Mouse (Mus musculus) brown adipose tissue, adult 24 weeks (tissue): ENCODE results near the gene Ttll9. TPM values are rescaled to one million over a fixed set of nuclear protein-coding genes. Genes with fewer than 3 reads are reported as not detected.

Experiments
- H3K27ac ChIP-seq: fragments of 200-500 bp; replicated peaks from 2 replicates; pipeline ENCODE4 v1.5.1; 2012; ENCODE audit warnings: low read depth, mild to moderate bottlenecking, low read length
- H3K4me1 ChIP-seq: fragments of 200-500 bp; 2 replicates; pipeline ENCODE4 v1.6.1; 2012; ENCODE audit warnings: low read length, mixed read lengths; ENCODE audit not compliant: control insufficient read depth, insufficient read depth, insufficient read length
- H3K4me3 ChIP-seq: fragments of 200-500 bp; 2 replicates; pipeline ENCODE4 v1.5.1; 2012; ENCODE audit warnings: low read depth, mild to moderate bottlenecking, low read length, moderate library complexity; ENCODE audit not compliant: insufficient read depth
- polyA plus RNA-seq: library from polyadenylated mRNA; stranded (reverse); fragments of >200 nt; gene quantifications from 2 replicates; pipeline ENCODE4 v1.2.4, GENCODE M21; 2012; ENCODE audit not compliant: missing spikeins, insufficient read depth, insufficient read length

Gene Ttll9
- polyA plus RNA-seq, 1 experiment, result not detected

DNA sequence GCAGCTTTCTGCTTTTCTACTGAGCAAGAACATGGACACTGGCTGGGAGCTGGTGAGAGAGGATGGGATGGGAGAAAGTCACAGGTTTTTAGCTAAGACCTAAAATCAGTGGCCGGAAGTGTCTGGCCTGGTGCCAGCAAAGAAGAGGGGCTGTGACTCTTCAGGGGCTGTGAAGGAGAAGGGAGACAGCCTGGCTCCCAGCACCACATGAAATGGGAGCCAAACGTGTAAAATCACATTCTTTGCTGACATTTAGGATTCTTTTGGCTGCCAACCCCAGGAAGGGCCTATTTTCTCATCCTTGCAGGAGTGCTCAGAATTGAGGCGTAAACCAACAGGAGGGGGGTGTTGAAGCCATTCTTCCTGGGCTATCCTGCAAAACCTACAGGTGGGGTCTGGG lies 81.6 kb downstream of the Ttll9 start:
- H3K27ac ChIP-seq, result no peak overlapping the region
- H3K4me3 ChIP-seq, result no peak overlapping the region
- no peaks in the 10 kb centered on the region for H3K4me1 ChIP-seq

DNA sequence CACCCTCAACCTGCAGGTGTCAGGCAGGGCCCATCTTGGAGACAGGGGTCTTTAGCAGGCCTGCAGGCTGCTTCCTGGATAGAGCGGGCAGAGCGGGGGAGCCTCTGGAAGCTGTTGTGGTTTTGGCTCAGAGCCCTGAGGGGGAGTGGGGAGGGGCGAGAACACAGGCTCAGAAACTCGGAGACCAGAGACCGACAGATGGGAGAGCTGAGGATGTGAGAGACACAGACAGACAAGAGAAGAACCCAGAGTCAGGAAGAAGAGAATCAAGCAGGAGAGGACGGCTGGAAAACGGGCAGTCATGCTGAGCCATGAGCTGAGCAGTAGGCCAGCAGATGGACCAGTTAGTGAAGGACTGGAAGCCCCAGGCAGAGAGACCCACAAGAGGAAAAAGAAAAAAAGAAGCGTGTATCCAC lies 83.6 kb downstream of the Ttll9 start:
- Histone ChIP-seq H3K27ac (no peak overlapping the region), H3K4me3 (no peak overlapping the region), H3K4me1 (no peaks in the 10 kb centered on the region)

DNA sequence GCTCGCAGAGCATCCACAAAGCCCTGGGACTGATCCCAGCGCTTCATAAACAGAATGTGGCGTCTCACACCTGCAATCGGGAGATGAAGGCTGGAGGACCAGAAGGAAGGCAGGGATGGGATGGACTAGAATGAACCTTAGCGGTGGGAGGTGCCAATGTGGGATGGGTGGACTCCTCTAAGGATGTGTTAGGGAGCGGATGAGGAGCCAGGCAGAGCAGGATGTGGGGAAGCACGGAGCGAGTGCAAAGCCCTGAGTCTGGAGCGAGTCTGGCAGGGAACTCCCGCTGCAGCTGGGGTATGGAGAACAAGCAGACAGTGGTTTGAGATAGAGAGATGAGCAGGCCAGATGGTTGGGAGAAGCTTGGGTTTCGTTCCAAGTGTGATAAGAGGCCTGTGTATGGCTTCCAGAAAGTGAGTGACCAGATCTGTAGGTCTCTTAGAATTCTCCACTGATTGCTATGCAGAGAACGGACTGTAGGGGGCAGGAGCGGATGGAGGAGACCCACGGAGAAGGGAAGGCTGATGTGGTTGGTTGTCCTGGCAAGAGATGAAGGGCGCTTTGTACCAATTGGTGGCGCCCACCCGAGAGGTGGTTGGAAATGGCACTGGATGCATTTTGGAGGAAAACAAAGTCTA lies 85.7 kb downstream of the Ttll9 start:
- Histone ChIP-seq H3K27ac (no peak overlapping the region), H3K4me3 (no peak overlapping the region), H3K4me1 (no peaks in the 10 kb centered on the region)

DNA sequence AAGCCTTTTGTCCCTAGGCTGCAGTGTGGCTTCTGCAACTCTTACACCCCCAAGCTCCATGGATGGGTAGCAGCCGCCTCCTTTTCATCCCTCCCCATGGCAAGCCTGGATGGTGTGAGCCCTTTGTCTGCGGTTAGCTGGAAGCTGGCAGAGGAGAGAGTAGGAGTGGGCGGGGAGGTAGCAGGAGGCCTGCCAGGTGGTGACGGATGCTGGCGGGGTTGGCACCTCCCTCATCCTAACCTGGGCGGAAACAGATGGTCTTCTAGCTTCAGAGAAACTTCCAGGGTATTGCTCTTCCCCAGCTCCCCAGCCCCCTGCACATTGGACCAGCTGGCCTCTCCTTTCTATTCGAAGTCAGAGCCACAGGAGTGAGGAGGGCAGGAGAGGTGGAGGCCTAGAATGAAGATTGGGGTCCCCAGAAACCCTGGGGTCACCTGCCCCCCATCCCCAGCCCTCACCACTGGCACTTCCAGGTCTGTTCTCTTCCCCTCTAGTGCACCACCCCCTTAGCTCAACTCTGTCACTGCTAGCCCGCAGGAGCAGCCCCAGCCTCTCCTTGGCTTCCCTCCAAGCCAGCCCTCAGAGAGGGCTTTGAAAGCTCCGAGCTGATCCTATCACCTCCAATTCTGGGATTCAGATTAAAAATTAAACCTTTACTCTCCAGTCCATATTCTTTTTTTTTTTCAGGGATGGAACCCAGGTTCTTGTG lies 87.2 kb downstream of the Ttll9 start:
- Histone ChIP-seq H3K4me1 (no peaks in the 10 kb centered on the region), H3K4me3 (no peak overlapping the region), H3K27ac (no peak overlapping the region)

DNA sequence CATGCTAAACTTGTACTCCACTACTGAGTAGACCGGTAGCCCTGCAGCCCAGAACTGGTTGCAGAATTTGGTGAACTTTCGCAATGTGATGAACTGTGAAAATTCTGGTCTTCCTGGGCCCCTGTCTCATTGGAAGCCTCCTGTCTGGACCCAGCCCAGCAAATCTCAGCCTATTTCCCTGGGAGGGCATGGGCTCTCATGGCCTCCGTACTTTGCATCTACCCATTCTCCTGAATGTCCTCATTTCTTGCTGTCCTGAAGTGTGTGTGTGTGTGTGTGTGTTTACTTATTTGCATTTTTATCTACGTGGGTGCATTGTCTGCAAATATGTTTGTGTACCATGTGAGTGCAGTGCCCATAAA lies 87.7 kb downstream of the Ttll9 start:
- Histone ChIP-seq H3K4me1 (no peaks in the 10 kb centered on the region), H3K27ac (no peak overlapping the region), H3K4me3 (no peak overlapping the region)

DNA sequence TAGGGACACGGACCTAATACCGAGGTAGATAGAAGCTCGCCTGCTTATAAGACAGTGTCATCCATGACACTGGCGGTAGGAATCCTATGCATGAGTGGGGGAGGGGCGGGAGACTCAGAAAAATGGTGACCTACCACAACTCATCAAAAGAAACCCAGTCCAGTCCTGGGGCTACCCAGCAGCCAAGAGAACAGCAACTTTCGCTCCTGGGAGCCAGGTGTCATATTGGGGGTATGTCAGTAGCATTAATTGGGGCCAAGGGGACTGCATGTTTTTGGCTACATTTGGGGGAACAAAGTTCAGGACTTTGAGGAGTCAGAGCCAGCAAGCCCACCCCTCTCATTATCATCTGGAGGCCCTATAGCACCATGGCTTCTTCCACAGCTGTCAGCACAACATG lies 88.8 kb downstream of the Ttll9 start:
- Histone ChIP-seq H3K4me3 (no peak overlapping the region), H3K27ac (no peak overlapping the region), H3K4me1 (no peaks in the 10 kb centered on the region)

DNA sequence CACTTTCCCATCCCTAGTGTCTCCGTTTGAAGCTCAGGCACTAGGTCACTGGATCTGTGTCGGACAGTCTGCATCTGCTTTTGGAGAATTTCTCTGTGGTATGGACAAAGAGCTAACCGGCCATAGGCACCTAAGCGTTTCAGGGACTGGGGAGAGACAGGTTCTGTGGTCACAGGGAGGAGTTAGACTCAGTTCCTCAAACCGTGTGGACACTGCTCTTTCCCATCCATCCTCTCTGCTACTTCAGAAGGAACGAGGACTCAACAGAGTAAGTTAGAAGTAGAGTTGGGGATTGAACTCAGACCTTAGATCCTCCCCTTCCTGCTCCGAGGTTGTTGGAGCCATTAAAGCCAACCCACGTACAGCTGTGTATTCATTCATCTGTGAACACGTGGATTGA lies 89.3 kb downstream of the Ttll9 start:
- Histone ChIP-seq H3K4me3 (no peak overlapping the region), H3K4me1 (no peaks in the 10 kb centered on the region), H3K27ac (no peak overlapping the region)

DNA sequence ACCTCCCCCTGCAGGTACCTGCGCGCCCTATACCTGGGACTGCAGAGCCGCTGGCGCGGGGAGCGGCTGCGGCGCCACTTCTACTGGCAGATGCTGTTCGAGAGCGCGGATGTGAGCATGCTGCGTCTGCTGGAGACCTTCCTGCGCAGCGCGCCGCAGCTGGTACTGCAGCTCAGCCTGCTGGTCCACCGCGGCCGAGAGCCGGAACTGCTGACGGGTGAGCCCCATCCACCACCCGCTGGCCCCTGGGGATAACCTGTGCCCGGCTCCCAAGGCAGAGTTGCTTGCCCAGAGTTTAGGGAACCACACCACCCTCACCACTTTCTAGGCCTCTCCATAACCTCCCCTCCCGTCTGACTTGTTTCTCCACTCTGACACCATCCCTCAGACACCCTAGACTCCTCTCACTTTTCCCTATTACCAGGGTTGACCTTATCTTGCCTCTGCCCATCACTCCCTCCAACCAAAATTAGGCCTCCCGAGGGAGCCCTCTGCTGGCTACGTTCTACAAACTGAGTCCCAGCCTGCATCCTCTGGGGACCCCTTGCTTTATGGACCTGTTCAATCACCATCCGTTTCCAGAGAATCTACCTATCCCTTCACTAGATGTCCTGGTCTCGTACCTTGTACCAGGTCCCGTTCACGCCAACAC lies 90.5 kb downstream of the Ttll9 start:
- no peaks in the 10 kb centered on the region for H3K4me1 ChIP-seq
- H3K27ac ChIP-seq, result no peak overlapping the region
- H3K4me3 ChIP-seq, result no peak overlapping the region

DNA sequence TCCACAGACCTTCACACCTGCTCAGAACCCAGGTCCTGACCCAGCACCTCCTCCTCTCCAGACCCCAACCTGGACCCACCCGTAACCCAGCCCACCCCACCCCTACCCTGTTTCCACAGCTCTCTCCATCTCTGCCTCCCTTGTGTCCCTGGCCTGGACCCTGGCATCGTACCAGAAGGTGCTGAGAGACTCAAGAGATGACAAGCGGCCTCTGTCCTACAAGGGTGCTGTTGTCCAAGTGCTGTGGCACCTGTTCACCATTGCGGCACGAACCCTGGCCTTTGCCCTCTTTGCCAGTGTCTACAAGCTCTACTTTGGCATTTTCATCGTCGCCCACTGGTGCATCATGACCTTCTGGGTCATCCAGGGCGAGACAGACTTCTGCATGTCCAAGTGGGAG lies 91.6 kb downstream of the Ttll9 start:
- Histone ChIP-seq H3K27ac (no peak overlapping the region), H3K4me1 (no peaks in the 10 kb centered on the region), H3K4me3 (no peak overlapping the region)

DNA sequence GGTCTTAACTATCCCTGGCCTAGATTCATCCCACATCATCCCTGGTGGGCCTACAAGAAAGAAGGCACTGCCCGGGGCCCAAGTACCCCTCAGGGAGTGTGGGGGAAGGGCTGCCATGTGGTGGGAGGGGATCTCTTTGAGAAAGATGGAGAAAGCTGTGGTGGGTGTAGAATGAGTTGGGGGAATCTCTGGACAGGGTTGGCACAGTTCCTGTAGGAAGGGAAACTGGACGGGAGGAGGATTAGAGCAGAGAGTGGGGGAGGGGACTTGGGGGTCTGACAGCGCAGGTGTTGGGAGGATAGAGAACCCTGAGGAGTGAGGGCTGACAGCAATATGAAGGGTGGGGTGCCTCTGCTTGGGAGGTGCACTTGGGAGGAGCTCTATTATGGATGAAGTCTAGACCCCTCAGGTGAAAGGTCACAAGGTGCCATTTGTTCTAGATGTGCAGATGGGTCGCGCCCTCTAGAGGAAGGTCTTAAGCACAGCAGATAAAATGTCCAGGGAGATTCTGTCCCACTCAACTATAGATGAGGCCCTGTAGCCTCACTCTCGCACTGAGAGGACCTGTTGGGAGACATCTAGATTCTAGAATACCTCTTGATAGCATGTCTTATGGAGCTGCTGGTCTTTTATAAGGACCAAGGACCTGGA lies 93.1 kb downstream of the Ttll9 start:
- H3K4me1 ChIP-seq, result no peaks in the 10 kb centered on the region
- no peak overlapping the region for H3K27ac ChIP-seq
- H3K4me3 ChIP-seq, result no peak overlapping the region

Other genes starting within 250 kb of the Ttll9 start
- gene Id1, start 226.2 kb upstream of the Ttll9 start, polyA plus RNA-seq, result 48.0 and 59.8 TPM in 2 replicates
- gene Cox4i2, start 208.3 kb upstream of the Ttll9 start, polyA plus RNA-seq, result 6.3 and 8.7 TPM in 2 replicates
- 22.5 and 23.5 TPM in 2 replicates for gene Bcl2l1, start 130.8 kb upstream of the Ttll9 start, polyA plus RNA-seq
- not detected in 2 replicates for gene Tpx2, start 114.5 kb upstream of the Ttll9 start, polyA plus RNA-seq
- 4.3 and 6.2 TPM in 2 replicates for gene Mylk2, start 51.1 kb upstream of the Ttll9 start, polyA plus RNA-seq
- gene Foxs1, start 29.3 kb upstream of the Ttll9 start, polyA plus RNA-seq, result 1.1 and 2.6 TPM in 2 replicates
- not detected in 2 replicates for gene Dusp15, start 10.8 kb upstream of the Ttll9 start, polyA plus RNA-seq
- 77.4 and 100 TPM in 2 replicates for gene Pdrg1, start 52.9 kb downstream of the Ttll9 start, polyA plus RNA-seq
- gene Xkr7, start 69.4 kb downstream of the Ttll9 start, polyA plus RNA-seq, result not detected in 2 replicates
- 4.0 and 4.5 TPM in 2 replicates for gene Ccm2l, start 103.5 kb downstream of the Ttll9 start, polyA plus RNA-seq
- gene Hck, start 146.0 kb downstream of the Ttll9 start, polyA plus RNA-seq, result 1.1 and 1.7 TPM in 2 replicates
- 28.8 and 36.9 TPM in 2 replicates for gene Tm9sf4, start 198.8 kb downstream of the Ttll9 start, polyA plus RNA-seq